Mouse (Mus musculus): ENCODE data around the gene Cep128. TPM values are rescaled to one million over a fixed set of nuclear protein-coding genes. Genes with fewer than 3 reads are reported as not detected.
"Not testable (repeated sequence)": the region's sequence is repeated elsewhere in the genome, so short reads cannot be mapped to it uniquely, and the experiment has no call there.

Gene Cep128
- total RNA-seq, 2 experiments from 2014 or later, result 74.5 to 86.2 TPM

DNA sequence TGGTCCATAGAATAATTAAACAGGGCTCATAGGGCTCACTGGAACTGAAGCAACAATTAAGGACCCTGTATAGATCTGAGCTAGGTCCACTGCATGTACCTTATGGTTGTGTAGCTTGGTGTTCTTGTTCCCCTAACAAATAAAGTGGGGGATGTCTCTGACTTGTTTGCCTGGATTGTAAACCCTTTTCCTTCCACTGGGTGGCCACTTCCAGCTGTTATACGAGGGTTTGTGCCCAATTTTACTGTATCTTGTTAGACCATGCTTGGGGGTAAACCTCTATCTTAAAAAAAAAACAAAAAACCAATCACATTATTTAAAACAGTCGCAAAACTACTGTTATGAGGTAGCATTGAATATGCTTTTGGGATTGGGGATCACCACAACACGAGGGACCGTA is 402.2 kb downstream of the Cep128 start:
- ATAC-seq (replicated peaks; ENCODE audit: poor library complexity), result no peak

DNA sequence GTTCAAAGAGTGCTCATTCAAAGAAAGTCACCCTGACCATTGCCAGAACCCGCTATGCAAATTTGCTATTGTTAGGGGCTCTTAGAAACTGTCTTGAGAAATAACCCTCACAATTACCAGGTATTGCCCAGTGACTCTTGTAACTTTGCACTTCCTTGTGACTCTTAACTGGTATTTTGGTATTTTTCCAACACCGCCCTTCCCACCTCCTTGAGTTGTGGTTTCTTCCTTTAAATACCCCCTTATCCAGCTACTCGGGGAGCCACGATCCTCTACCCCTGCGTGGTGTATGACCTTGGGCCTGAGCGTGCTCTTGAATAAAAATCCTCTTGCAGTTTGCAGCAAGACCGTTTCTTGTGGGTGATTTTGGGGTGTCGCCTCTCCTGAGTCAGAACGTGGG is 407.8 kb downstream of the Cep128 start:
- not testable (repeated sequence) for ATAC-seq (replicated peaks; ENCODE audit: poor library complexity)

DNA sequence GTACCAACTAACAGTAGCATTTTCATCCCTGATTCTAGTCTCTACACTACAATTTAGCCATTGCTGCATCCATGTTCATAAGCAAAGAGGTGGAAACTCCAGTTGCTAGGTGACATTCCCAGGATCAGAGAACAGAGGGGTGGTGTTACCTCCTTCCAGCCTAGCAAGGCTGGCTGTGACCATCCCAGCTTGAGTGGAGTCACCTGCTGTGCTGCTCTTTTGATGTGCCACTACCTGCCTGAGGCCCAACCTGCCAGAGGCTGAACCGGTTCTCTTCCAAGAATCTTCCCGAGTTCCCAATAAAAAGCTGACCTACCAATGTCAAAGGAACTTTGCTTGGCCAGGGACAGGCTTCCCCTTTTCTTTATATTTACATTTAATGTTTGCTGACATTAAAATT is 408.8 kb downstream of the Cep128 start:
- ATAC-seq (replicated peaks; ENCODE audit: poor library complexity), result no peak

- no peak for ATAC-seq (replicated peaks; ENCODE audit: poor library complexity)
Measured at GRCm38 (mm10) chr12:90971156-90971555, 413.1 kb downstream of the Cep128 start.

DNA sequence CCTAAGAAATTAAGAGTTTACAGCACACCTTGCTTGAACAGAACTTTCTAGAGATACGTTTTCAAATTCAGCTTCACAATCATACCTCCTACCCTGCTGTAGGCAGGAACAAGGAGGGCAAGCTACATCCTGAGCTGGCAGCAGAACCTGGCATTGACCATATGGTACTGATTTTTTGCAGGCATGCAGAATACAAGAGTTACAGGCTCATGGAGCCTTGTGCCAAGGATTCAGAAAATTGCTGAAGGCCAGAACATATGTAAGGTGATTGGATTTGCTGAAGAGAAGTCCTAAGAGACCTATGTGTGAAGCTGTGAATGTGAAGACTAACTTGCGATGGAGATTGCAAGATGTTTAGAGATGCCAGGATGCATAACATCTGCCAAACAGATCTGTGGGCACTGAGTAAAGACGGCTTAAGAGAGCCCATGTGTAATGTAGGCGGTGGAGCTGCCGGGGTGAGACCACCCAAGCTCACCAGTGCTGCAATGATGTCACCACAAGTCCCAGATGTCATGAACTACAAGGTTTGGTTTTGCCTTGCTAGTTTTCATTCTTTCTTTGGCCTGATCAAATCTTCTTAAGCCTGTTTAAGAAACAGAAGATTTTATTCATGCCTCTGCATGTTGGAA is 422.7 kb downstream of the Cep128 start:
- ATAC-seq (replicated peaks; ENCODE audit: poor library complexity), result no peak

- ATAC-seq (replicated peaks; ENCODE audit: poor library complexity), result no peak
Measured at GRCm38 (mm10) chr12:90954740-90955473, 429.3 kb downstream of the Cep128 start.

Other genes with a start within 250 kb of the Cep128 start
- gene Tshr, start 154 bp upstream of the Cep128 start, total RNA-seq (2015), result 2.6 TPM in 2 replicates
- gene Tshr, start 154 bp upstream of the Cep128 start, total RNA-seq (2017), result 0.84 and 0.92 TPM in 2 replicates
- 31.1 and 34.5 TPM in 2 replicates for gene Gtf2a1, start 206.1 kb upstream of the Cep128 start, total RNA-seq (2015)
- 31.7 and 35.5 TPM in 2 replicates for gene Gtf2a1, start 206.1 kb upstream of the Cep128 start, total RNA-seq (2017)